Mouse (Mus musculus) megakaryocyte, adult 5-6 weeks (primary cell): Measurements from ENCODE around the gene Ide. TPM values are rescaled to one million over a fixed set of nuclear protein-coding genes. Genes with fewer than 3 reads are reported as not detected.

Experiments used
- ATAC-seq: 2 replicates; pipeline ENCODE4 v1.8.0; 2016; ENCODE audit warnings: mild to moderate bottlenecking, inconsistent platforms; ENCODE audit not compliant: poor library complexity, severe bottlenecking
- total RNA-seq, 2 experiments: library from RNA; stranded (forward) in 1 of 2; stranded (reverse) in 1 of 2; fragments of 153-499, 151-499 nt in 1 of 2; fragments of 221-1000, 200-1000 nt in 1 of 2; gene quantifications; 2 replicates each; pipeline versions ENCODE4 v1.2.3 to v1.2.4; 2015 to 2017

The Ide gene
- total RNA-seq, 2 experiments from 2014 or later: 32.2 to 41.2 TPM

GRCm38 (mm10) chr19:37225197-37225862 is 112.3 kb downstream of the Ide start:
- ATAC-seq: no peak

Other genes with a start within 250 kb of the Ide start
- gene March5, start 130.3 kb downstream of the Ide start, total RNA-seq (2015): 84.3 and 90.3 TPM in 2 replicates
- 52.5 and 52.6 TPM in 2 replicates for gene March5, start 130.3 kb downstream of the Ide start, total RNA-seq (2017)
- 0.58 and 1.2 TPM in 2 replicates for gene Cpeb3, start 129.3 kb downstream of the Ide start, total RNA-seq (2015)
- gene Cpeb3, start 129.3 kb downstream of the Ide start, total RNA-seq (2017): 0.37 and 1.3 TPM in 2 replicates
- gene Kif11, start 38.6 kb upstream of the Ide start, total RNA-seq (2015): 128 and 136 TPM in 2 replicates
- gene Kif11, start 38.6 kb upstream of the Ide start, total RNA-seq (2017): 223 and 233 TPM in 2 replicates
- 113 and 118 TPM in 2 replicates for gene Hhex, start 97.0 kb upstream of the Ide start, total RNA-seq (2015)
- gene Hhex, start 97.0 kb upstream of the Ide start, total RNA-seq (2017): 26.5 and 34.9 TPM in 2 replicates
- 67.1 and 69.4 TPM in 2 replicates for gene Exoc6, start 212.6 kb upstream of the Ide start, total RNA-seq (2015)
- 96.3 and 108 TPM in 2 replicates for gene Exoc6, start 212.6 kb upstream of the Ide start, total RNA-seq (2017)